Mouse (Mus musculus) kidney, embryonic 16.5 days (tissue): ENCODE measurements at regions not wholly inside any gene's neighbourhood (a gene's known extent, or its start where the extent isn't known, plus 50 kb on each side); places are given as distances from the start of the nearest gene placed in this dataset.

Experiments used
- ATAC-seq: fragments of 200-750 bp; cut with Nextera tagmentation; 2 replicates; pipeline ENCODE4 v1.8.0; 2017; ENCODE audit warnings: moderate TSS enrichment; ENCODE audit not compliant: low FRiP score, low TSS enrichment
- H3K27ac ChIP-seq: fragments of 300-500 bp; sonication (generic); 2 replicates; pipeline ENCODE4 v1.5.1; 2014; ENCODE audit warnings: low read length
- H3K27me3 ChIP-seq: fragments of 300-500 bp; sonication (generic); 2 replicates; pipeline ENCODE4 v1.6.1; 2014; ENCODE audit warnings: low read length, control low read depth, mixed read lengths; ENCODE audit not compliant: insufficient read depth
- H3K36me3 ChIP-seq: fragments of 300-500 bp; sonication (generic); 2 replicates; pipeline ENCODE4 v1.6.1; 2014; ENCODE audit warnings: low read length, control low read depth, mixed read lengths; ENCODE audit not compliant: insufficient read depth
- H3K4me1 ChIP-seq: fragments of 300-500 bp; sonication (generic); 2 replicates; pipeline ENCODE4 v1.6.1; 2014; ENCODE audit warnings: low read length, control low read depth, mixed read lengths; ENCODE audit not compliant: insufficient read depth
- H3K4me2 ChIP-seq: fragments of 300-500 bp; sonication (generic); replicated peaks from 2 replicates; pipeline ENCODE4 v1.6.1; 2014; ENCODE audit warnings: low read depth, low read length
- H3K4me3 ChIP-seq: fragments of 300-500 bp; sonication (generic); 2 replicates; pipeline ENCODE4 v1.5.1; 2014; ENCODE audit warnings: mild to moderate bottlenecking, low read length
- H3K9ac ChIP-seq: fragments of 300-500 bp; sonication (generic); replicated peaks from 2 replicates; pipeline ENCODE4 v1.6.1; 2014; ENCODE audit warnings: low read length
- H3K9me3 ChIP-seq: fragments of 300-500 bp; sonication (generic); 2 replicates; pipeline ENCODE4 v1.6.1; 2016; ENCODE audit warnings: low read length, control low read depth
- WGBS: fragments of 180-500 bp; shearing (Covaris S2); extraction: QIAGEN DNeasy Blood & Tissue Kit; methylation state at CpG from one replicate; pipeline ENCODE4 v1.1.7; 2014; 5-methylcytosine and 5-hydroxymethylcytosine counted together

DNA sequence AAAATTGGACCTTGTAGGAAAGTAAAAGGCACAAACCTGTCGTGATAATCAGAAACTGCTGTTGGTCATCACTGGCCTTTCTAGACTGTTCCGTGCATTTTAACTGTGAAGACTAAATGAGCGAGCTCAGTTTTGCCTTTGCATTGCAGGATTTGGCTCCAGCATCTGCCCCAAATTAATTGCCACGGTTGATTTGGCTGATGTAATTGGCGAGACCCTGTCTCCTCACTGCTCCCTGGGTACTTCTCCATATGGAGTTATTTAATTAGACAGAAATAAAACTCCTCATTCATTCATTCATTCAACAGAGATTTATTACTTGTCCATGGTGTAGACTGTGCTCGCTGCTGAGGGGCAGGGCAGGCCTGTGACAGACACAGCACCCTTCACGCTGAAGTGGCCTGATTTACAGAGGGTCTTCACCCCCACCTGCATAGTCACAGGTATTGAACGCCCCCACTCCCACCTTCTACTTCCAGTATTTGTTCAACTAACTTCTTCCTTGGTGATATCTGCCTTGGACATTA lies 186.6 kb downstream of the Sox2 start:
- WGBS = 68% methylated on average over 8 of the region's 8 CpGs
- Histone ChIP-seq H3K27me3 (no peaks in the 10 kb centered on the region), H3K27ac (no peak overlapping the region), H3K36me3 (no peaks in the 10 kb centered on the region), H3K9ac (no peak overlapping the region), H3K4me3 (no peak overlapping the region), H3K4me2 (no peak overlapping the region), H3K9me3 (no peaks in the 10 kb centered on the region), H3K4me1 (no peaks in the 10 kb centered on the region)
- ATAC-seq = no peak

DNA sequence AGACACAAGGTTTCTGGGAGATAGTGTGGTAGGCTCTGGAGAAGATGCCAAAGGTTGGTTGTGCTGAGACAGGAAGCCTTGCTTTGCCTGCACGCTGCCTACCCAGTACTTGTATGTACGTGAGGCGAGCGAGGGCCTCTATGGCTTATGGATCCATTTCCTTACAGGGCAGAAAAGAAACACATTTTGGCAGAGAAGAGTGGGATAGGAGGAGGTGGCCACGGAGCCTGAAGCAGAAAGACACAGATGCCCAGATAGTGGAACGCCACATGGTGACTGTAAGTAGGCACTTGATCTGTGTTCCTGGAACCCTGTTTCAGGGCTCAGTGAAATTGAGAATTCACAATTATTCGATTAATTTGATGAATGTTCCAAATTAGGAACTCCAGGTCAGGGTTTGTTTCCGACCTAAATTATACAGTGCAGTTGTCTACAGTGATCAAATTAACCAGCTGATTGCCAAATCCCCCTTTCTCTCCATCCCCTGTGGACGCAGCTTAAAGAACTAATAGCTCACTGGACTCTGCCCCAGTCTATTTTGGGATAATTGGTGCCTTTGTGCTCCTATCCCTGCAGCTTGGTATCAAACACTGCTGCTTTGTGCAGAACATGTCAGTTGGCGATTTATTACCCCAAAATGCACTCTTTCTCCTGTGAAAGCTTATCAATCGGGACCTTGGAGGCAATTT lies 187.6 kb downstream of the Sox2 start:
- no peak overlapping the region for H3K4me2 ChIP-seq
- no peak for ATAC-seq
- 76% methylated on average over 11 of the region's 11 CpGs for WGBS
- no peak overlapping the region for H3K27ac ChIP-seq
- H3K4me3 ChIP-seq = no peak overlapping the region
- H3K9ac ChIP-seq = no peak overlapping the region
- H3K27me3 ChIP-seq = no peaks in the 10 kb centered on the region
- H3K4me1 ChIP-seq = no peaks in the 10 kb centered on the region
- no peaks in the 10 kb centered on the region for H3K9me3 ChIP-seq
- no peaks in the 10 kb centered on the region for H3K36me3 ChIP-seq

DNA sequence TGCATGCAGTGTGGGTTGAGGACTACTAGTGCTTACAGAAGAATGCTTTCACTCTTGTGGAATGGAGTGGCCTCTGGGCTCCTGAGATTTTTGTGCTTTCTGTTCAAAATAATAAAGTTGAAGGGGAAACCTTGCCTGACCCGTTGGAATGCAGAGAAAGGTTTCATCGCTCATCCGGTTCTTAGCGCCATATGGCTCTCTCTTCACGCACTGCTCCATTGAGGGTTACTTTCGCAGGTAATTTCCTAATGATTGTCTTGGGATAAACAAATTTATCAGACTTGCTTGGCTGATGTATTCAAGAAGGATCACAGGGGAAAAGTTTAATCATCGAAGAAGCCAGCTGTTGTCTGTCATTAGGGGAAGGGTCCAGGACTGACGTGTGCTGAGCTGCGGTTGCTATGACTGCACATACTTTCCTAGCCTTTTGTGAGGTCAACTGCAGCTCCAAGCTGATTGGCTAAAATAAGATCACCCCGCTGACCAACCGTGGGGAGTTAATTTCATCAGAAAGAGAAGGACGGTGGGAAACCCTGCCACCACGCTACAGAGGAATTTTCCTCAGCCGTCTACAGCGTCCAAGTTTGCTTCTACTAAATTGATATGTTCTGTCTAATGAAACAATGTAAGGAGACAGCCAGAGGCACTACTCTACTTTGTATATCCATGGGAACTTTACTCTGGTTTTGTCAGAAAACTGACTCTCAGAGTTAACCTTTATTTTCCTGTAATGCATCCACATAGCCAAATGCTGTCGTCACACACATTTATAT lies 210.9 kb downstream of the Sox2 start:
- H3K4me3 ChIP-seq = no peak overlapping the region
- no peak for ATAC-seq
- H3K27ac ChIP-seq = no peak overlapping the region
- H3K27me3 ChIP-seq = no peaks in the 10 kb centered on the region
- no peak overlapping the region for H3K4me2 ChIP-seq
- 69% methylated on average over 16 of the region's 16 CpGs for WGBS
- H3K9me3 ChIP-seq = no peaks in the 10 kb centered on the region
- no peaks in the 10 kb centered on the region for H3K36me3 ChIP-seq
- no peak overlapping the region for H3K9ac ChIP-seq
- no peaks in the 10 kb centered on the region for H3K4me1 ChIP-seq

DNA sequence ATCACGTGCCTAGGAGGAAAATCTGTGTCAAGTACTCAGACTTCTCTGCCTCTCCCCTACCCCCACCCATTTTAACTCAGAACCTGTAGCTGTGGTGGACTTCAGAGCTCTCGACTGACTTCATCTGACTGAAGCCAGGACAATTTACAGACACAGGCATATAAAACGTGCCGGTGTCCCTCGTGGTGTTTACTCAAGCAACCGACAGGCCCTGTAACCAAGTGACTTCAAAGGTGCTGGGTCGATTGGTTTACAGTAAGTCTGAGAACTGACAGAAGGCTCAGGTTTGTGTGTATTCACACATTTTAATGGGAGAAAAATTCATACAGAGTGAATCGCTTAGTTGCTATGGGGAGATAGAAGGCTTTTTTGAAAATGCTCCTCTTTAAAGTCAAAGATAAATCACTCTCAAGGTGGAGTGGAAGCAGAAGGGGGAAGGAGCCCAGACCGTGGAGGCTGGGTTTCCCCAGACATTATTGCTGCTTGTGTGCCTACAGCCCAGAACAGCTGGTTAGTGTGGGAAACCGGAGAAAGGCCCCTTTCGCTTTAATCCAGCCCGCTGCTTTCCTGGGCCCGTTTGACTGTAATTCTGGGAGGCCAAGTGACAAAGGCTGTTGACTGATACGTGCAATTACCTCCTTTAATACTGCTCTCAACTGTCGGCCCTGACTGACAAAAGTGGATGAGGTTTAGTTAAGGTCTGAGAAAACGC lies 218.6 kb downstream of the Sox2 start:
- H3K9ac ChIP-seq = no peak overlapping the region

DNA sequence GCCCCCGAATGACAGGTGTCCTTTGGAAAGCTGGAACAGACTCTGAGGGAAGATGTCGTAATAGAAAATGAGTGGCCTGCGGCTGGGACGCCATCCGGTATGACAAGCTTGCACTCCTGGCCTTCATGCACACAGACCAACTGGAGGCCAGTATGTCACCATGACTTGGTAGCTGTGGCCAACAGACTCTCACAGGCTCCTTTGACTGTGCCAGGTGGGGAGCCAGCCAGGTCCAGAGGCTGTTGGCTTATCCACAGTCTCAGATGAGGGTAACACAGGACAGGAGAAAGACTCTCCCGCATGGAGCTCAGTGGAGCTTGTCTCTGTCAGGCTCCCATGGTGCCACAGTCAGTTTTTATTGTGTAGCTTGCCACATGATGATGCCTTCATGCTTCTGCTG lies 219.7 kb downstream of the Sox2 start:
- Histone ChIP-seq H3K4me3 (no peak overlapping the region), H3K4me2 (no peak overlapping the region), H3K4me1 (no peaks in the 10 kb centered on the region), H3K27me3 (no peaks in the 10 kb centered on the region), H3K36me3 (no peaks in the 10 kb centered on the region), H3K9ac (no peak overlapping the region), H3K9me3 (no peaks in the 10 kb centered on the region), H3K27ac (no peak overlapping the region)
- no peak for ATAC-seq
- 85% methylated on average over 6 of the region's 6 CpGs for WGBS

More for the DNA sequence above, 218.6 kb downstream of the Sox2 start:
- Histone ChIP-seq H3K4me1 (no peaks in the 10 kb centered on the region), H3K27ac (no peak overlapping the region), H3K9me3 (no peaks in the 10 kb centered on the region), H3K27me3 (no peaks in the 10 kb centered on the region), H3K4me2 (no peak overlapping the region), H3K36me3 (no peaks in the 10 kb centered on the region), H3K4me3 (no peak overlapping the region)
- peak; percentile 65 for ATAC-seq
- WGBS = 19% methylated on average over 16 of the region's 16 CpGs

DNA sequence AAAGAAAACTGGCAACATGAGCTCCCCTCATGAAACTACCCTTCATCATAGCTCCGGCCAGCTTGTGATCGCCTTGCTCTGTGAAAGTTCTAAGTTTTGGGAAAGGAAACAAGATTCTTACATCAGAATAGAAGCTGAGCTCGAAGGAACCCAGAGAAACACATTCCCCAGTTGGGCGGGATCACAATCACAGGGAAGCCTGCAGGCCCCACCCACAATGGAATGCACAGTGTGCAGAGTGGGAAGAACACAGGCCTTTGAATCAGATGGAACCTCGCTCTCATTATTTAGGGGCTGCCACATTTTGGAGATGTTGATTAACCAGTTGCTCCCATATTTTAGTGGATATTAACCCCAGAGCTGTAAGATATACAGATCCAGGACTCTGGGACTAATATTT lies 234.9 kb downstream of the Sox2 start:
- no peak overlapping the region for H3K27ac ChIP-seq
- H3K9ac ChIP-seq = no peak overlapping the region
- 69% methylated on average over 5 of the region's 5 CpGs for WGBS
- no peak overlapping the region for H3K4me2 ChIP-seq
- H3K36me3 ChIP-seq = no peaks in the 10 kb centered on the region
- H3K4me1 ChIP-seq = peaks cover 7% of the 10 kb centered on the region; the same call in 1 of the 2 replicates
- 0 out of 2 replicates have a peak, but pooled peaks have one; percentile 49 for ATAC-seq
- no peaks in the 10 kb centered on the region for H3K27me3 ChIP-seq
- no peaks in the 10 kb centered on the region for H3K9me3 ChIP-seq
- H3K4me3 ChIP-seq = no peak overlapping the region

DNA sequence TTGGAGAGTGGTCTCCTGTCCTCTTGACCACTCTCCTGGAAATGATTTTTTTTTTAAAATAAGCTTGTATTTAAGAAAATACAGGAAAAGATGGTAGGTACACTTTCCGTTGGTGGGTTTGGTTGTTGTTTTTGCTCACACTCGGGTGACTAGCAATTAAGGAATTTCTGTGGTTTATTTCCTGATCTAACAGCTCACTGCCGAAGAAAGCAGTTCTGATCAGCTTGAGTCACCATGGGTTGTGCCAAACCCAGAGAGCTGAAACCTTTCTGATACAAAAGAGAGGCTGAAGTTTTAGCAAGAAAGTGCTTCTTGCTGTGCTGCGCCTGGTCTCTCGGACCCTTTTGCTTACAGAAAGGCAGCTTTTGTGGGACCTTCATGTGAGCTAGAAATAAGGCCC lies 243.2 kb downstream of the Sox2 start:
- Histone ChIP-seq H3K4me3 (no peak overlapping the region), H3K36me3 (no peaks in the 10 kb centered on the region), H3K9ac (no peak overlapping the region), H3K9me3 (no peaks in the 10 kb centered on the region), H3K27me3 (no peaks in the 10 kb centered on the region), H3K4me2 (no peak overlapping the region), H3K4me1 (peaks cover 4% of the 10 kb centered on the region; the same call in 1 of the 2 replicates), H3K27ac (no peak overlapping the region)
- ATAC-seq = no peak
- 82% methylated on average over 5 of the region's 5 CpGs for WGBS

DNA sequence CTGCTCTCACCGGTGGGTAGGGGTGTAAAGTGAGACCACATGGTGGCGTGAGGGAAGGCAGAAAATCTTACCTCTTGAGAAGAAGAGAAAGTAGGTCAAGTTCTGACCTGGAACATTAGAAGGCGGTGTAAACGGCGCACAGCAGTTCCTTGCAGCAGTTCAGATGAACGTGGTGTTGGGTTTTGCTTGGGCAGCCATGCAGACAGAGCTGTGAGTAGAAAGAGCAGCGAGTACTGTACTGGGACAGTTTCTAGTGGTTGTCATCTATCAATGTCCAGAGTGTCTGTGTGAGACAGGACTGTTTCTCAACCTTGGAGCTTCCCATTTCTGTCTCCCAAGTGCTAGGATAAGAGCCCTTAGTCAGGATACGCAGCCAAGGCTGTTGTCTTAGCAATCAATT lies 252.9 kb downstream of the Sox2 start:
- no peaks in the 10 kb centered on the region for H3K27me3 ChIP-seq
- no peaks in the 10 kb centered on the region for H3K9me3 ChIP-seq
- no peak overlapping the region for H3K4me3 ChIP-seq
- H3K4me1 ChIP-seq = no peaks in the 10 kb centered on the region
- no peaks in the 10 kb centered on the region for H3K36me3 ChIP-seq
- H3K9ac ChIP-seq = no peak overlapping the region
- no peak overlapping the region for H3K4me2 ChIP-seq
- ATAC-seq = no peak
- H3K27ac ChIP-seq = no peak overlapping the region
- WGBS = 51% methylated on average over 8 of the region's 8 CpGs

DNA sequence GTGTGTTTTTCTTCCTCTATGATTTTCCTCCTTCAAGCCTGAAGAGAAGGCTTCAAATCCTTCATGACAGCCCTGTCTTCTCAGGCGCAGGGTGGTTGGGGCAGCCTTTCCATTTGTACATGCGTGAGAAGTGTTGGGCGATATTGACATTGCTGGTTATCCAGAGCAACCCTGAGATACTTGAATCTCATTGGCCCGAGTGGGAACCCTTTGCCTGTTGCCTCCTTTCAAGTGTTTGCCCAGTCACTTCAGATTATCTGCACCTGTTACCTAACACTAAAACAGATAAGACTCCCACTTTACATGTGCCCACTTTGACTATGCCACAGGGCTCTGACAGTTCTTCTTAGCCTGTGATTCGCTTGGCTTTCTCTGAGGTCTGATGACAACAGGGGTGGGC lies 258.3 kb downstream of the Sox2 start:
- 80% methylated on average over 5 of the region's 5 CpGs for WGBS
- H3K4me3 ChIP-seq = no peak overlapping the region
- H3K4me1 ChIP-seq = no peaks in the 10 kb centered on the region
- ATAC-seq = no peak
- no peak overlapping the region for H3K4me2 ChIP-seq
- H3K27ac ChIP-seq = no peak overlapping the region
- H3K9me3 ChIP-seq = no peaks in the 10 kb centered on the region
- no peaks in the 10 kb centered on the region for H3K36me3 ChIP-seq
- H3K9ac ChIP-seq = no peak overlapping the region
- H3K27me3 ChIP-seq = no peaks in the 10 kb centered on the region
